Mouse (Mus musculus) embryonic facial prominence, embryonic 14.5 days (tissue): ENCODE measurements around the gene Sipa1l1. TPM values are rescaled to one million over a fixed set of nuclear protein-coding genes. Genes with fewer than 3 reads are reported as not detected.

ENCODE experiments used
- ATAC-seq: fragments of 200-750 bp; cut with Nextera tagmentation; 2 replicates; pipeline ENCODE4 v1.8.0; 2017; ENCODE audit warnings: low read depth, moderate number of reproducible peaks, moderate TSS enrichment
- DNase-seq: peaks from one replicate; pipeline ENCODE4 v3.0.0-alpha.2; 2015; ENCODE audit warnings: low spot score
- H3K27ac ChIP-seq: fragments of 300-500 bp; sonication (generic); replicated peaks from 2 replicates; pipeline ENCODE4 v1.5.1; 2014; ENCODE audit warnings: low read depth, mild to moderate bottlenecking, low read length, moderate library complexity
- H3K27me3 ChIP-seq: fragments of 300-500 bp; sonication (generic); replicated peaks from 2 replicates; pipeline ENCODE4 v1.6.1; 2014; ENCODE audit warnings: low read length; ENCODE audit not compliant: control insufficient read depth, insufficient read depth
- H3K36me3 ChIP-seq: fragments of 300-500 bp; sonication (generic); 2 replicates; pipeline ENCODE4 v1.6.1; 2014; ENCODE audit warnings: low read length, mixed read lengths; ENCODE audit not compliant: control insufficient read depth, insufficient read depth
- H3K4me1 ChIP-seq: fragments of 300-500 bp; sonication (generic); 2 replicates; pipeline ENCODE4 v1.6.1; 2014; ENCODE audit warnings: antibody characterized with exemption, low read length; ENCODE audit not compliant: control insufficient read depth, insufficient read depth
- H3K4me2 ChIP-seq: fragments of 300-500 bp; sonication (generic); 2 replicates; pipeline ENCODE4 v1.6.1; 2014; ENCODE audit warnings: low read depth, mild to moderate bottlenecking, low read length, moderate library complexity, mixed read lengths
- H3K4me3 ChIP-seq: fragments of 300-500 bp; sonication (generic); 2 replicates; pipeline ENCODE4 v1.5.1; 2014; ENCODE audit warnings: low read depth, mild to moderate bottlenecking, low read length
- H3K9ac ChIP-seq: fragments of 300-500 bp; sonication (generic); 2 replicates; pipeline ENCODE4 v1.6.1; 2014; ENCODE audit warnings: low read depth, mild to moderate bottlenecking, low read length, moderate library complexity, mixed read lengths
- H3K9me3 ChIP-seq: fragments of 300-500 bp; sonication (generic); 2 replicates; pipeline ENCODE4 v1.6.1; 2016; ENCODE audit warnings: low read length; ENCODE audit not compliant: control insufficient read depth
- WGBS: fragments of 180-500 bp; shearing (Covaris S2); extraction: QIAGEN DNeasy Blood & Tissue Kit; methylation state at CpG from one replicate; pipeline ENCODE4 v1.1.7; 2014; 5-methylcytosine and 5-hydroxymethylcytosine counted together
- polyA plus RNA-seq: library from polyadenylated mRNA; unstranded; fragments of >200 nt; fragmentation: Nextera tagmentation; extraction: Ambion mirVana; gene quantifications from 2 replicates; pipeline ENCODE4 v1.2.1, GENCODE M21; 2014

Gene Sipa1l1
- polyA plus RNA-seq, 1 experiment from 2014 or later = 23.8 TPM

- Histone ChIP-seq H3K4me1 (peaks cover 11% of the 10 kb centered on the region), H3K4me2 (no peak overlapping the region), H3K36me3 (no peaks in the 10 kb centered on the region), H3K27ac (no peak overlapping the region), H3K9ac (no peak overlapping the region), H3K27me3 (no peaks in the 10 kb centered on the region), H3K9me3 (no peaks in the 10 kb centered on the region), H3K4me3 (no peak overlapping the region)
- 94% methylated on average over 7 of the region's 7 CpGs for WGBS
- DNase-seq = no peak
- ATAC-seq = no peak
Observed at GRCm38 (mm10) chr12:82224848-82225247, 55.7 kb downstream of the Sipa1l1 start.

GRCm38 (mm10) chr12:82225278-82225677 is 56.2 kb downstream of the Sipa1l1 start:
- no peaks in the 10 kb centered on the region for H3K9me3 ChIP-seq
- H3K4me1 ChIP-seq = peaks cover 11% of the 10 kb centered on the region
- no peak overlapping the region for H3K27ac ChIP-seq
- no peak for DNase-seq
- no peaks in the 10 kb centered on the region for H3K36me3 ChIP-seq
- H3K4me3 ChIP-seq = no peak overlapping the region
- no peak overlapping the region for H3K4me2 ChIP-seq
- no peak for ATAC-seq
- H3K27me3 ChIP-seq = no peaks in the 10 kb centered on the region
- WGBS = 97% methylated on average over 2 of the region's 2 CpGs
- no peak overlapping the region for H3K9ac ChIP-seq

- H3K4me2 ChIP-seq = no peak overlapping the region
- no peaks in the 10 kb centered on the region for H3K27me3 ChIP-seq
- H3K36me3 ChIP-seq = no peaks in the 10 kb centered on the region
- no peaks in the 10 kb centered on the region for H3K9me3 ChIP-seq
- DNase-seq = peak; percentile 35
- no peak for ATAC-seq
- no peak overlapping the region for H3K9ac ChIP-seq
- no peak overlapping the region for H3K4me3 ChIP-seq
- peaks cover 16% of the 10 kb centered on the region for H3K4me1 ChIP-seq
- H3K27ac ChIP-seq = no peak overlapping the region
- WGBS = 44% methylated on average over 4 of the region's 4 CpGs
Observed at GRCm38 (mm10) chr12:82225751-82226228, 56.7 kb downstream of the Sipa1l1 start.

DNA sequence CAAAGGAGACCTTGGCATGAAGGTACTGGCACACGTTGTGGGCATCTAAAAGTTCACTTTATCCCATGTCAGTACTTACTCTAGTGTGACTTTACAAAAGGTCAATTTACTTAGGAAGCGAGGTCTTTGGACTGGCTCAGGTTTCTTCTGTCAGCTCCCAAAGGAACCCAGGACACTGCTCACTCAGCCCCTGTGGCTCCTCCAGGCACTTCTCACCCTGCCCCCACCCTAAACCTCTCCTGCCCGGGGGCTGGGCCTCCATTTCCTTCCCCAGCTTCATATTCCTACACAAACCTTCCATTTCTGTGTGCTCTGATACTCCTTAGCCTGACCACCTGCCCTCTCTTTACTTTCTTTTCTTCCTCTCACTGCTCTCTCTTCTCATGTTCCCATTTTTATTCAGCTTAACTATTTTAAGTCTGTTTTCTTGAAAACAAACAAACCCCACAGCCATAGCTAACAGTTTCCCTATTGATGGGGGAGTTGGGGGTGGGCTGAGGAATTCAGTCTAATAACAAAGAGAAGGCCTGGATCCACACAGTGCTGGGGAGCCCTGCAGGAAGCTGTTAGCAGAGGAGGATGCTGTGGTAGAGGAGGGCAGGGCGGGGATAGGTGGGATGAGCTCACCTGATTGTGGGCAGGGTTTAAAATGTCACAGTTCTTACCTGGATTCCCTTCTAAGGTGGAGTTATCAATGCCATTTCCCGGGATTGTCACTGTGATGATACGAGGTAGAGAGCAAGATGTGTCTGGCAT is 57.4 kb downstream of the Sipa1l1 start:
- Histone ChIP-seq H3K9me3 (no peaks in the 10 kb centered on the region), H3K9ac (no peak overlapping the region), H3K27ac (no peak overlapping the region; the same call in 1 of the 2 replicates), H3K4me2 (no peak overlapping the region), H3K36me3 (no peaks in the 10 kb centered on the region), H3K27me3 (no peaks in the 10 kb centered on the region), H3K4me3 (no peak overlapping the region), H3K4me1 (peaks cover 20% of the 10 kb centered on the region)
- WGBS = 40% methylated on average over 6 of the region's 6 CpGs
- DNase-seq (no peak), ATAC-seq (no peak)

DNA sequence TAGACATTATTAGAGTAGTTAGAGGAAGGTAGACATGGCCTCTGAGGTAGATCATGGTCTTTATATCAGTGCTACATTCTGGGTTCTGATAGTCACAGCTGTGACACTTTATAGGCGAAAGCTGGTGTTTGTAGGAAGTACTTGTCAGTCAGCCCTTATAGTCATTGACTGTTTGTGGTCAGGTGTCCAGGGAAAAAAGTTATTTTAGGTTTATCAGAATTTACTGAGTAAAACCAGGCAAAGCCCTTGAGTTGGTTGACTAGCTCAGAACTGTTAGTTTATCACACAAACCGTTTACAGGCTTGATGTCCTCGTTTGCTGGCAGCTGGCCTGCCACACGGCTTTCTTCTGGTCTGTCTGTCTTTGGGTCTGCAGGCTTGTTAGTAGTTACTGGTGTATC is 61.0 kb downstream of the Sipa1l1 start:
- no peaks in the 10 kb centered on the region for H3K27me3 ChIP-seq
- DNase-seq (no peak), ATAC-seq (no peak)
- no peaks in the 10 kb centered on the region; the same call in 1 of the 2 replicates for H3K36me3 ChIP-seq
- H3K9ac ChIP-seq = no peak overlapping the region
- H3K9me3 ChIP-seq = no peaks in the 10 kb centered on the region
- H3K4me1 ChIP-seq = peaks cover 25% of the 10 kb centered on the region
- 65% methylated on average over 4 of the region's 4 CpGs for WGBS
- no peak overlapping the region for H3K4me2 ChIP-seq
- no peak overlapping the region for H3K27ac ChIP-seq
- H3K4me3 ChIP-seq = no peak overlapping the region

DNA sequence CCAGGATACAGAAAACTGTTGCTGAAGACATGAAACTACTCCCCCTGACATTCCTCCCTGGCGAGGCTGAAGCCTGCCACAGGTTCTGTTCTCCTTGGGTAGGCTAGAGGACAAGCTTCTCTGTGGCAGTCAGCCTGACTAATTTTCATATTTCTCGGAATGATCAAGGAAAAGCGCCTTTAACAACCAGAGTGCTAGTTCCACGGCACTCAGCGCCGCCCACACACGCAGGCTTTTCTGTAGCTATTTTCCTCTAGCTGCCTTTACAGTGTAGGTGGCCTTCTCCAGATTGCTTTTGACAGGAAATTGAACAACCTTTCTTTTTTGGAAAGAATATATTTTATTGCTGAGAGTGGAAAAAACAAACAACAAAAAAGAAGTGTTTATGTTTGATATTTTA is 62.1 kb downstream of the Sipa1l1 start:
- DNase-seq (no peak), ATAC-seq (no peak)
- Histone ChIP-seq H3K9ac (no peak overlapping the region), H3K9me3 (no peaks in the 10 kb centered on the region), H3K36me3 (no peaks in the 10 kb centered on the region; the same call in 1 of the 2 replicates), H3K4me1 (peaks cover 21% of the 10 kb centered on the region), H3K4me3 (no peak overlapping the region), H3K27ac (no peak overlapping the region), H3K4me2 (no peak overlapping the region), H3K27me3 (no peaks in the 10 kb centered on the region)
- WGBS = 58% methylated on average over 7 of the region's 7 CpGs

GRCm38 (mm10) chr12:82233177-82233576 is 64.1 kb downstream of the Sipa1l1 start:
- no peaks in the 10 kb centered on the region for H3K27me3 ChIP-seq

DNA sequence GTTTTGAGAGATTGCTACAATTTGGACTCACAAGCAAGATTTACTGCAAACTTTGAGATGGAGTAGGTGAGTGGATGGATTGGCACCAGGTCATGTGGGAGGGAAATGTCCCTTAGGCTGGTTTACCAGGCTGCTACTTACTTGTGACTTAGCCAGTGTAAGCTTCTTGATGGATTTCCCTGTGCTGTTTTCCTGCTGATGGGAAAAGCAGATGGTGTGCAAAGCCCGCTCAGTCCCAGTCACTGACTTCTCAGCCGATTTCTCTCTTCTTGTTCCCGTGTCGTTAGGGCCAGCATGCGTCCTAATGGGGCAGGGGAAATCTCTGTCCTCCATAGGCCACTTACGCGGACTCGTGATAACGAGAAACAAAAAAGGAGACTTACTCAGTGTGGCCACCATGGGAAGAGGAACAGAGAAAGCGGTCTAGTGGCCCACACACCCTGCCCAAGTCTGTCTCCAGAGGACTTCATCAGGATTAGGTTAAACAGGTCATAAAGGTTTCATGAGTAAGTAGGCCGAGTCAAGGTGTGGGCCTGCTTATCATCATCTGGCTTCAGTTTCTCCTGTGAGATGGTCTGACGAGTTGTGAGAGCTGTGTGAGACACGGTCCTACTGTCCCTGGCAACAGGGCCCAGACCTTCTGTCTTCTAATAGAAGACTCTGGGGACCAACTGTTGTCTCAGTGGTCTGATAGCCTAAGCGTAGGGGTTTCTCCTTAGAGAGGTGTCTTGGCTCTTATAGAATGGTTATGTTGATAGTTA is 65.5 kb downstream of the Sipa1l1 start:
- no peaks in the 10 kb centered on the region for H3K27me3 ChIP-seq
- H3K27ac ChIP-seq = no peak overlapping the region
- 78% methylated on average over 14 of the region's 14 CpGs for WGBS
- peaks cover 17% of the 10 kb centered on the region; the same call in 1 of the 2 replicates for H3K4me1 ChIP-seq
- H3K9ac ChIP-seq = no peak overlapping the region
- H3K9me3 ChIP-seq = no peaks in the 10 kb centered on the region
- no peak for ATAC-seq
- DNase-seq = no peak
- no peak overlapping the region for H3K4me3 ChIP-seq
- H3K4me2 ChIP-seq = no peak overlapping the region
- no peaks in the 10 kb centered on the region; the same call in 1 of the 2 replicates for H3K36me3 ChIP-seq

More at GRCm38 (mm10) chr12:82233177-82233576, 64.1 kb downstream of the Sipa1l1 start:
- DNase-seq = no peak
- Histone ChIP-seq H3K9me3 (no peaks in the 10 kb centered on the region), H3K4me3 (no peak overlapping the region), H3K9ac (no peak overlapping the region), H3K4me2 (no peak overlapping the region), H3K36me3 (no peaks in the 10 kb centered on the region; the same call in 1 of the 2 replicates), H3K4me1 (peaks cover 17% of the 10 kb centered on the region; the same call in 1 of the 2 replicates), H3K27ac (no peak overlapping the region)
- 71% methylated on average over 3 of the region's 3 CpGs for WGBS
- ATAC-seq = no peak
